Mouse (Mus musculus): Measurements from ENCODE around the gene Stfa3.
"Not testable (repeated sequence)": the region's sequence is repeated elsewhere in the genome, so short reads cannot be mapped to it uniquely, and the experiment has no call there.

Stfa3 gene

DNA sequence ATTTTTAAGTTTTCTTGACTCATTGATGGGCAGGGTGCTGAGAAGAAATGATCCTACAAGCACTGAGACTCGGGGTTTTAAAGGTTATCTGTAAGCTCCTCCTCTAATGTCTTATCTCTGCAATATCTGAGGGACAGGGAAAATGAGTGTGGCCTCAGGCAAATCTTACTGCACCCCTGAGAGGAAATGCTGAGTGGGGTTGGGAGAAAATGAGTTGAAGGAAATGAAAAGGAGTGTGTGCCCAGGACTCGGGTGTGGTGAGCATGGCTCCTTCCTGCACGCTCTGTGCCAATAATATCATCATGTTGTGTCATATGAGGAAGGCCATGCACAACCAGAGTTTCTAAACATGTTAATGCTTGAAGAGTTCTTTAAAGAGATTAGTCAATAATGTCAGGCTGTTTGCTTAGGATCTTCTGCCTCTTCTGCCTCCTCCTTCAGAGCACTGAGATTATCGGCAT is at the start of gene Stfa3:
Gene Stfa3 (minus strand): TSS at position 51 of the 461 bp plus-strand sequence.
- no peak for DNase-seq

GRCm38 (mm10) chr16:36502286-36502685 is 47.1 kb upstream of the Stfa3 start:
- no peak for DNase-seq

- DNase-seq, result no peak
Measured at GRCm38 (mm10) chr16:36492420-36492819, 37.2 kb upstream of the Stfa3 start.

DNA sequence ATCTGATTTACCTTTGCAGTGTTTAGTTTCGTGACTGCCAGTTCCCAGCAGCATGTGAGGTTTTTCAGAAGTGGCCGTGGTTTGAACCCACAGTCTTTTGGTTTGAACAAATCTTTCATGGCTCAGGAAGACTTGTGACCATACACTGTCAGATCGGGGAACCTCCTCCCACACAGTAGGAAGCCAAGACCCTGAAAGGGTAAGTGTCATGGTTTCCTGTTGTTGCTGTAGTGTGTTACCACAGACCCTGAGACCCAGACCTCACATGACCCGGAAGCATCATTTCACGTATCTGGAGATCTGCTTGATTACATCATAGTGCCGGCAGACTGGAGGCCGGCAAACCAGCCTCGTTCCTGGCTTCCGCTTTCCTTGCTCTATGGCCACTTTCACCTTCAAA is 21.7 kb upstream of the Stfa3 start:
- no peak for DNase-seq

DNA sequence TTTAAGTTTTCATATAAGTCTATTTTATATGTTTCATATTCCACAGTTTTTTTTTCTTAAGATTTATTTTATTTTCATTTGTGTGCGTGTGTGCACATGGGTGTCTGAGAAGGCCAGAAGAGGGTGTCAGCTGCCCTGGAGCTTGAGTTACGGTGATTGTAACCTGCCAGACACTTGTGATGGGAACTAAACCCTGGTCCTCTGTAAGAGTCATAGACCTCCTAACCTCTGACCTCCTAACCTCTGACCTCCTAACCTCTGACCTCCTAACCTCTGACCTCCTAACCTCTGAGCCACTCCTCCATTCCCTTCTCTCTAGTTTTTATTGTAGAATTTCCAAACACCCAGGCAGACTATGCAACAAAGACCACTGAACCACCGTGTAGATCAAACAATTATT is 20.3 kb upstream of the Stfa3 start:
- DNase-seq, result no peak

DNA sequence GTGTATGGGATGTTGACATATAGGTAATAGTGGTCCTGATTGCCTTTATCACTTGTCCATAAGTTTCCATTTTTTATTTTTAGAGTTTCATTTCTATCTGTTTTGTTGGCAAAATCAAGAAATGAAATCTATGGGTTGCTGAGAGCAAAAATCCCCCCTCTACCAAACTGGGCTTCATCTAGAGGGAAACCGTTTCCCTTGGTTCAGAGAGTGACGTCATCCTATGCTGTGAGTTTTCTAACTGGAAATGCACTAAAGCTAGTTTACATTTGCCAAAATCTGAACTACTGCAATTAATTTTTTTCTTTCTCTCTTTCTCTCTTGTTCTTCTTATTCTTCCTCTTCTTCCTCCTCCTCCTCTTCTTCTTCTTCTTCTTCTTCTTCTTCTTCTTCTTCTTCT is 19.7 kb upstream of the Stfa3 start:
- no peak for DNase-seq

GRCm38 (mm10) chr16:36473217-36474216 is 18.3 kb upstream of the Stfa3 start:
- peak; percentile 6 for DNase-seq

- no peak for DNase-seq
Measured at GRCm38 (mm10) chr16:36471066-36471633, 16.0 kb upstream of the Stfa3 start.

- no peak for DNase-seq
Measured at GRCm38 (mm10) chr16:36469955-36470478, 14.8 kb upstream of the Stfa3 start.

DNA sequence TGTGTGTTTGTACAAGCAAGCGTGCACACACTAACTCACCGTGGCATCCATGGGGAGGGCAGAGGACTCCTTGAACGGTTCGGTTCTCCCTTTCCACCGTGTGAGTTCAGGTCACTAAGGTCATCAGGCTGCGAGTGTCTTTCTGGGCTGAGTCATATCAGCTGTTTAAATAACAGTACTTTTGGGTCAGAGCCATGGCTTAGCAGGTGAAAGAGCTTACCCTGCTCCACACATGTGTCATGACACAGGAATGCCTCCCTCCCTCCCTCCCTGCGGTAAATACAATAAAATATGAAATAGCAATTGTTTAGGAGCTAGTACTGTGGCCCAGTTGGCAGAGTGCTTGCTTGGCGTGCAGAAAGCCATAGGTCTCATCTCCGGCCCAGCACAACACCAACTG is 14.2 kb upstream of the Stfa3 start:
- no peak for DNase-seq

DNA sequence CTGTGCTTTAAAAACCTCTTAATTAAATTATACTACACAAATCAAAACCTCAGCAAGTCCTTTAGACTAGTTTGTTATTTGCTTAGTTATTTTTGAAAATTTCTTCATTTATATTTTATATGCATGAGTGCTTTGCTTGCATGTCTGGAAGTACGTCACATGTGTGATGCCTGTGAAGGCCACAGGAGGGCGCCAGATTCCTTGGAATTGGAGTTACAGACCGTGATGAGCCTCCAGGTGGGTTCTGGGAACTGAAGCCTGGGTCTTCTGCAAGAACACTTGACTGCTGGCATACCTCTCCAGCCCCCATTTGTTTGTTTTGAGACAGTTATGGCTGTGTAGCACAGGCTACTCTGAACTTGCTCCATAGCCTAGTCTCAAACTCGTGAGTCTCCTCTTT is 13.7 kb upstream of the Stfa3 start:
- DNase-seq, result no peak

- no peak for DNase-seq
Measured at GRCm38 (mm10) chr16:36467936-36468335, 12.7 kb upstream of the Stfa3 start.

DNA sequence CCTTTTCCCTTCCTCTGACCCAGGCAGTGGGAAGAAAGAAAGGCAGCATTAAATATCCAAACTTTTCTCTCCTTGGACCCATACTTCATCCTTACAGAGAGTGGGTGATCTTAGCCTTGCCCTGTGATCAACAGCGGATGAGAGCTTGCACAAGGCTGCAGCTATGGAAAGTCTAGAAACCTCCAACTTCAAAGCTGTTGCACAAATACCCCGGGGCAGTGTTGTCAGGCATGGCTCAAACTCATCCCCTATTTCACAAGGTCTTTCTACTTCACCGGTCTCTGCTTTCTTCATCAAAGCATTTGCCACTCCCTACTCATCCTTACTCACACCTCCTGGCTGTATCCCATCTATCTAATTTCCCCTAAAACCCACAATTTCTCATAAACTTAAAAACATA is 10.2 kb upstream of the Stfa3 start:
- DNase-seq, result no peak

GRCm38 (mm10) chr16:36464076-36464475 is 8.9 kb upstream of the Stfa3 start:
- DNase-seq, result no peak

DNA sequence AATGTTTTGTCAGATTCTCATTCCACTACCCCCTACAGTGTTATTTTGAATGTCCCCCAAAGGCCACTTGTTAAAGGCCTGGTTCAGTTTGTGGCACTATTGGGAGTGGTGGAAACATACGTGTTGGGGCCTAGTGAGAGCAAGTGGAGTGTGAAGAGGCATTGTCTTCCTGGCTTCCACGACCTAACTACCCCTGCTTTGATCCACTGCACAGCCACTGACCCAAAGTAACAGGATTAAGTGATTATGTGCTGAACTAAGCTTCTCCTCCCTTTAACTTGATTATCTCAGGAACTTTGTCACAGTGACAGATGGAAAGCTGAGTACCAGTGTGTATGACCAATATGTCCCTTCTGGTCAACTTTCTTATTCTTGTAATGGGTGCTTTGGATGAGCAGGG is 5.2 kb upstream of the Stfa3 start:
- no peak for DNase-seq

DNA sequence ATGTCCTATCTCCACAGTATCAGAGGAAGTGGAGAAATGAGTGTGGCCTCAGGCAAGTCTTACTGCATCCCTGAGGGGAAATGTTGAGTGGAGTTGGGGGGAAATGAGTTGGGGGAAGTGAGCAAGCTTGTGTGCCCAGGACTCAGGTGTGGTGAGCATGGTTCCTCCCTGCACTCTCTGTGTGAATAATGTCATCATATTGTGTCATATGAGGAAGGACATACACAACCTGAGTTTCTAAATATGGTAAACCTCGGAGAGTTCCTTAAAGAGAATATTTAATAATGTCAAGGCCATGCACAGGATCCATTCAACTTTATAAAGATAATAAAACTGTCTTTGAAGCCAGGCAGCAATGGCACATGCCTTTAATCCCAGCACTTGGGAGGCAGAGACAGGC is 34.2 kb downstream of the Stfa3 start:
- DNase-seq, result not testable (repeated sequence)

DNA sequence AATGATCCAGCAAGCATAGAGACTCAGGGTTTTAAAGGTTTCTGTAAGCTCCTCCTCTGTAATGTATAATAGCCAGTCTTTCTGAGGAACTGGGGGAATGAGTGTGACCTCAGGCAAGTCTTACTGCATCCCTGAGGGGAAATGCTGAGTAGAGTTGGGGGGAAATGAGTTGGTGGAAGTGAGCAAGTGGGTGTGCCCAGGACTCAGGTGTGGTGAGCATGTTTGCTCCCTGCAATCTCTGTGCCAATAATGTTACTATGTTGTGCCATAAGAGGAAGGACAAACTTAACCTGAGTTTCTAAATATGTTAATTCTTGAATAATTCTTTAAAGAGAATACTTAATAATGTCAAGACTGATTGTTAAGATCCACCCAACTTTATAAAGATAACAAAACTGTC is 46.8 kb downstream of the Stfa3 start, which contains the start of gene Stfa2:
Gene Stfa2 (minus strand): TSS at position 101 of the 400 bp plus-strand sequence.
- no peak for DNase-seq
